Mouse (Mus musculus): ENCODE measurements at regions not wholly inside any gene's neighbourhood (a gene's known extent, or its start where the extent isn't known, plus 50 kb on each side); places are given as distances from the start of the nearest gene placed in this dataset.

DNA sequence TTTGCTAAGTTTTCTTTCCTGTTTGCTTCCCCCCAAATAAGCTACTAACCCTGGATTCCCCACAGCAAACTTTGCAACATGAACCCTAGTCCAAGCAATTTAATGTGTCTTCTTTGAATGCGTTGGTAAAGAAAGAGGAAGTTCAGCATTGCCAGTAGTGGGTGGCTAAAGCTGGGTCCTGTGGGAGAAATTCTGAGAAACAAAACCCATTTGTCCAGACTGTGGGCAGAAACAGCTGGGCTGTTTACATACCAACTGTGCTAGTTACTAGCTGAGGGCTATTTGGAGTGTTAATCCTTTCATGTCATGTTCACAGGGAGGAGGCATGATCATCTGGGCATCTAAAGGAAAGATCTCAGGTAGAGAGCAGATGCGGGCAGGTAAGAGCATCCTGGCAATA is 51.8 kb upstream of the 1190002N15Rik start:
- no peak for ATAC-seq (ENCODE audit: low read depth)
- H3K4me2 ChIP-seq = no peak overlapping the region
- no peak overlapping the region for H3K27ac ChIP-seq (replicated peaks)
- no peaks in the 10 kb centered on the region for H3K36me3 ChIP-seq
- 80% methylated on average over 2 of the region's 2 CpGs for WGBS
- H3K4me1 ChIP-seq (replicated peaks) = no peaks in the 10 kb centered on the region
- H3K9ac ChIP-seq = no peak overlapping the region
- H3K4me3 ChIP-seq = no peak overlapping the region
- H3K9me3 ChIP-seq = no peaks in the 10 kb centered on the region
- H3K27me3 ChIP-seq = no peaks in the 10 kb centered on the region

DNA sequence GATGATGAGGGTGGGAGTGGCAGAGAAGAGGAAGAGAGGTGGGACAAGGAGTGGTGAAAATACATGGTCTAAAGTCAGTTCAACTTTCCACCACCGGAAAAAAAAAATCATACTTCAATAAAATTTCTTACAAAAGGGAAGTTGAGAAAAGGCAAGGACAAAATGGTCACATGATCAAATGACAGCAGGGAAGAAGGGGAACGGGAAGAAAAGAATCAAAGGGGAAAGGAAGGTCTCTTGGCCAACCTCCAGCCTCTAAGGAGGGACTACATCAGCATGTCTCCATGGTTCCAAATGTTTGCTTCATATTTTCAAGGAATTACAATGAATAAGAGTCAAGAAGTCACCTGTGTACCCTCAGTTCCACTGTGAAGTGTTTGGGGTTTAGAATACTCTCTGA is 64.7 kb upstream of the Slc9a9 start:
- WGBS = 80% methylated on average over 2 of the region's 2 CpGs
- Histone ChIP-seq H3K4me1 (replicated peaks) (peaks cover 2% of the 10 kb centered on the region), H3K4me3 (no peak overlapping the region), H3K9ac (no peak overlapping the region), H3K36me3 (no peaks in the 10 kb centered on the region), H3K4me2 (no peak overlapping the region), H3K27me3 (no peaks in the 10 kb centered on the region), H3K9me3 (no peaks in the 10 kb centered on the region), H3K27ac (replicated peaks) (no peak overlapping the region)
- no peak for ATAC-seq (ENCODE audit: low read depth)

DNA sequence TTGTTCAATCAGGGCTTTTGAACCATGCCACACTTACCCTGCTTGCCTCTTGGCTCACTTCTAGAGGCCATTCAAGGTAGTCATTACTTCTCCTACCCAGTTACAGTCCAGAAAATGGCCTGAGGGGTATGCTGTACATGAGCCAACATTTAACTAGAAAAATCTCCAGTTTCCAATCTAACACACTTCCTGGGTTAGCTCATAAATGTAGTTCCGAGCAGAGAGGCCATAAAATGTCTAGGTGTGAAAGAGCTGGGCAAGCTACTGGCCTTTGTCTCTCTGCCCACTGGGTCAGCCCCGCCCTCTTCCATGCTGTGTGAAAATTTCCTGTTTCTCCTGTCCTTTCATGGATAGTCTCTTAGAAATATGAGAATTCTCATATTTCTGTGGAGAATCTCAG is 63.3 kb upstream of the Slc9a9 start:
- H3K4me2 ChIP-seq = no peak overlapping the region

DNA sequence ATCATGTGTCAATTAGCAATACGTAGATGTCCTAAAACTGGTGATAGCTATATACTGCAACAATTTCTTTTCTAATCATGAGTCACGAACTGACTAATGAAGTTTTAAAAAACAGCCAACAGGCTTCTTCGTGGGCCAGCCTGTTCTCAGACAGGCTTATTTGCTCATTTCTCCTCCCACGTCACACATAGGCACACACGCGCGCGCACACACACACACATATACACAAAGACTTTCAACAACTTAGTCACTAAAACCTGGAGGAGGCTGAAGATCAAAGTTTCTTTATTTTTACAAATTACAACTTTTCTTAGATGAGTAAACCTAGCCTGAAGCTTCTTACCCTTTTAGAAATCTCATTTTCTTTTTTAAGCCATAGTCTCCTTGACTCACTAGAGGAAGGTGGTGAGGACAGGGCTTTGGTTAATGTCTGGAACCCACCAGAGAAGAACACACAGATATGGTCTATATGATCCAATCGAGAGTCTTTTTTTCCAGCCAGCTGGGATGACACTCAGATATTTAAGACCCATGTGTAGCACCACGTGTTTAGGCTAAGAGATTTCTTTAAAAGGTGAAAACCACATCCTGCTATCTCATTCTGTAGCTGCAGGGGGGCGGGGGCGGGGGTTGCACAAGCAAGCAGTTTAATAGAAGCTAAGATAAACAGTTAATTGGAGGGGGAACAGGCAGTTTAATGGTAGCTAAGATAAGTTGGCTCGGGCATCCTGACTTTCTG is 62.5 kb upstream of the Slc9a9 start:
- Histone ChIP-seq H3K4me1 (replicated peaks) (peaks cover 13% of the 10 kb centered on the region), H3K4me2 (no peak overlapping the region), H3K27ac (replicated peaks) (no peak overlapping the region), H3K9ac (no peak overlapping the region), H3K36me3 (no peaks in the 10 kb centered on the region), H3K9me3 (no peaks in the 10 kb centered on the region), H3K4me3 (no peak overlapping the region), H3K27me3 (no peaks in the 10 kb centered on the region)
- 86% methylated on average over 13 of the region's 13 CpGs for WGBS
- no peak for ATAC-seq (ENCODE audit: low read depth)

More for the DNA sequence above, 63.3 kb upstream of the Slc9a9 start:
- WGBS = 59% methylated on average over 2 of the region's 2 CpGs
- Histone ChIP-seq H3K9me3 (no peaks in the 10 kb centered on the region), H3K4me1 (replicated peaks) (peaks cover 13% of the 10 kb centered on the region), H3K27me3 (no peaks in the 10 kb centered on the region), H3K9ac (no peak overlapping the region), H3K4me3 (no peak overlapping the region), H3K36me3 (no peaks in the 10 kb centered on the region), H3K27ac (replicated peaks) (no peak overlapping the region)
- no peak for ATAC-seq (ENCODE audit: low read depth)

DNA sequence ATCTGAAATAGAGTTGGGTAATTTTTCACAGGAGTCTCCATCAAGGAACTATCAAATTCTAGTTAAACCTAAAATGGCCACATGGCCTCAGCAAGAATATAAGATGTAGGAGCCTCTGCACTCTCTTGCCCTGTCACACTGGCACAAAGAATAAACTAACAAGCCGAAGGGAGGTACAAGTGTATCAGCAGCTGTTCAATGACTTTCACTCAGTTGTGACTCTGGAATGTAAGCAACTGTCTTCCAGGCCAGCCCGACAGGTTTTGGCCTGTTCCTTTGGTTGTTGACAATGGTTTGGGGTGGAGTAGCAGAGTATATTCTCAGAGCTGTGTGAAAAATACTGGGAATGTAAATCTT is 62.0 kb upstream of the Slc9a9 start:
- no peak overlapping the region for H3K27ac ChIP-seq (replicated peaks)
- 82% methylated on average over 2 of the region's 2 CpGs for WGBS
- ATAC-seq (ENCODE audit: low read depth) = no peak
- no peaks in the 10 kb centered on the region for H3K9me3 ChIP-seq
- peaks cover 13% of the 10 kb centered on the region for H3K4me1 ChIP-seq (replicated peaks)
- no peak overlapping the region for H3K9ac ChIP-seq
- H3K27me3 ChIP-seq = no peaks in the 10 kb centered on the region
- H3K4me3 ChIP-seq = no peak overlapping the region
- H3K4me2 ChIP-seq = no peak overlapping the region
- no peaks in the 10 kb centered on the region for H3K36me3 ChIP-seq

DNA sequence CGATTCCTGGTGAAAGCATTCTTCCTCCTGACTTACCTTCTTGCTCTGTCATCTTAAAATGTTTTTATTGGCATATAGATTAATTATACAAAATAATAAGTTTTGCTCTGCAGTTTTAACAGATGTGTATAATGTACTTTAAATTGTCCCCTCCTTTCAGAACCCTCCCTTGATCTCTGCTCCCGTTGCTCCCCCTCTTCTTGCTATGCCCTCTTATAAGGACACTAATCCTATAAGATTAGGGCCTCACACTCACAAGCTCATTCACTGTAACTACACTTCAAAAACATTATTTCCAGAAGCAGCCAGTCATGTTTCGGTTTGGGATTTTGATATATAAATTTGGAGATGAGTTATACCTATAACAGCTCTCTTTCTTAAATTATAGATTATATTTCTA is 59.6 kb upstream of the Slc9a9 start:
- ATAC-seq (ENCODE audit: low read depth) = no peak
- H3K27ac ChIP-seq (replicated peaks) = no peak overlapping the region
- no peak overlapping the region for H3K9ac ChIP-seq
- no peaks in the 10 kb centered on the region for H3K9me3 ChIP-seq
- H3K4me2 ChIP-seq = no peak overlapping the region
- no peak overlapping the region for H3K4me3 ChIP-seq
- peaks cover 13% of the 10 kb centered on the region for H3K4me1 ChIP-seq (replicated peaks)
- 68% methylated on average over 3 of the region's 3 CpGs for WGBS
- no peaks in the 10 kb centered on the region for H3K27me3 ChIP-seq
- no peaks in the 10 kb centered on the region for H3K36me3 ChIP-seq

DNA sequence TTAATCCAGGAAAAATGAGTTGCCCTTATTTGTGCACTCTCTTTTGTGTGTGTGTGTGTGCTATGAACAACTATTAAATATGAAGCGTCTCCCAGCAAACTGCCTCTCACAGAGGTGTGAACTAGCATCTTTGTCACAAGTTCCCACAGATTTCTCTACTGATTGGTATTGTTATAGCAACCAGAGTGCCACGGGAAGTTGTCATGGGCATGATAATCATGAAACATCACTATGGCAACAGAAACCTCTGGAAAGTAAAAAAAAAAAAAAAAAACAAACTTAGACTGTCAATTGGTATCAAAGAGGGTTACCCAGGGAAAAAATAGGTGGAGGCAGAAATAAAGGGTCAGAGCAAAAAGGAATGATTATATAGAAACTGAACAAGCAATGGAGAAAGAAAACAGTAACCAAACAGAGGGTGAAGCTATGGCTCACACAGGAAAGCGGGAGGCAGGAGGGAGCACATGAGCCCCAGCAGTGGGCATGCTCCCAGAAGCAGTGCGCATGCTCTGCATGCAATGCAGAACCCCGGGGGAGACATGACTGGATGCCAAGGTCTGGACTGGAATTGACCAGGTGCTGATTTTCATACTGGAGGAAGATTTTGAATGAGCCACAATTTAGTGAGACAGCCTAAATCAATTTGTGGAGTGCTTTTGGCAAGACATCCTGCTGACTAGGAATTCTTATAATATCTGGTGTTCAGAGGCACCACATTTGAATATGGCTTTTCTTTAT is 58.9 kb upstream of the Slc9a9 start:
- 0 out of 2 replicates have a peak overlapping the region, but pooled peaks have one; percentile 14 for H3K4me2 ChIP-seq
- H3K9me3 ChIP-seq = no peaks in the 10 kb centered on the region
- WGBS = 27% methylated on average over 5 of the region's 5 CpGs
- H3K36me3 ChIP-seq = no peaks in the 10 kb centered on the region
- ATAC-seq (ENCODE audit: low read depth) = peak; percentile 80
- 0 out of 2 replicates have a peak overlapping the region, but pooled peaks have one; percentile 59 for H3K27ac ChIP-seq (replicated peaks)
- peaks cover 13% of the 10 kb centered on the region for H3K4me1 ChIP-seq (replicated peaks)
- H3K27me3 ChIP-seq = no peaks in the 10 kb centered on the region
- H3K9ac ChIP-seq = no peak overlapping the region
- H3K4me3 ChIP-seq = no peak overlapping the region

DNA sequence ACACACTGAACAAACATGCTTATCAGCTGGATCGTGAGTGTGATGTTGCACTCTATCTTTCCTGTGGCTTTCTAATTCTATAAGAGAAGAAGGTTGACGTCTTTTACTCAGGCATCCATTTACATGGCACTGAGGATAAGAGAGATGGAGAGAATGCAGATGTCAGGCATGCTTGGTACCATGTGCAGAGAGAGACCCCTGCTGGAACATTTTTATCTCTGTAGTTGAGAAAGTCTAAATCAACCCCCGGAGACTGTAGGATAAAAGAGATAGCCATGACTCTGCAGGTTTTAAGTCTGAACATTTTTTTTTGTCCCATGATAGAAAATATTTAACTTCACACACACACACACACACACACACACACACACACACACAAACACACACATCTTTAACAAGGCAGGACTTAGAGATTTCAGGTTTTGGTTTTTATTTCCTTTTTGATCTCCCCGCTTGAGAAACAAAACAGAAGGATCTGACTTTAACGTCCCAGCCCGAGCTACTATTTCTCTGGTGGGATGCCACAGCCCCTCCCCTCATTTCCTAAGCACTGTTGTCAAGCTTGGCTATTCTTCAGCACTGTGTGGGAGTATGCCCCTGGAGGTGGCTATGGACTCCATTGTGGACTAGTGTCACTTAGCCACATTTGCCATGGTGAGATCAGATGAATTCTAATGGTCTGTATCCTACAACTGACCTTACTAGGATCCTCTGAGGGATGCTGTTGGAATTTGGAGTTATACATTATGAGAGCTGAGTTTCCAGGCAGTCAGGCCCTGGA is 55.6 kb upstream of the Slc9a9 start:
- peak; percentile 68; the same call in 1 of the 2 replicates for ATAC-seq (ENCODE audit: low read depth)
- Histone ChIP-seq H3K27ac (replicated peaks) (no peak overlapping the region), H3K36me3 (no peaks in the 10 kb centered on the region), H3K4me2 (no peak overlapping the region), H3K9me3 (no peaks in the 10 kb centered on the region), H3K4me3 (no peak overlapping the region), H3K9ac (no peak overlapping the region), H3K27me3 (no peaks in the 10 kb centered on the region), H3K4me1 (replicated peaks) (peaks cover 13% of the 10 kb centered on the region)
- 45% methylated on average over 6 of the region's 6 CpGs for WGBS

DNA sequence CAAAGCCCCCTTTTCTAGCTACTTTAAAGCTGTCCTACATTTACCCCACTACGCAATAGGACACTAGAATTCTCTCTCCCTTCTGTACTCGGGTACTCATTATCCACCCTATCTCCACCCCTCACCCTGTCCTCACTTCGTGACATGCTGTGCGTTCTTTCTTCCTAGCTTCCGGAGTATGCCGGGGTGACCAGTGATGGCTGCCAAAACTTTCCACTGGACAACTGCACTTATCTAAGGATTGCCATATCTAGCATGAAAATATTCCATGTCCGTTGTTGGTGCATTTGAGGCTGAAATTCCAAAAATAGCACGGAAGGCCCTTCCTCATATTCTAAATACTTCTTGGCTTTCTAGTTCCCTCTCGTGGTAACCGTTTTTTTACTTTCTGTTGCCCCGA is 54.5 kb upstream of the Slc9a9 start:
- Histone ChIP-seq H3K4me3 (no peak overlapping the region), H3K4me1 (replicated peaks) (peaks cover 9% of the 10 kb centered on the region), H3K36me3 (no peaks in the 10 kb centered on the region), H3K27me3 (no peaks in the 10 kb centered on the region), H3K9me3 (no peaks in the 10 kb centered on the region), H3K9ac (no peak overlapping the region), H3K4me2 (no peak overlapping the region), H3K27ac (replicated peaks) (no peak overlapping the region)
- ATAC-seq (ENCODE audit: low read depth) = no peak
- 89% methylated on average over 11 of the region's 11 CpGs for WGBS

DNA sequence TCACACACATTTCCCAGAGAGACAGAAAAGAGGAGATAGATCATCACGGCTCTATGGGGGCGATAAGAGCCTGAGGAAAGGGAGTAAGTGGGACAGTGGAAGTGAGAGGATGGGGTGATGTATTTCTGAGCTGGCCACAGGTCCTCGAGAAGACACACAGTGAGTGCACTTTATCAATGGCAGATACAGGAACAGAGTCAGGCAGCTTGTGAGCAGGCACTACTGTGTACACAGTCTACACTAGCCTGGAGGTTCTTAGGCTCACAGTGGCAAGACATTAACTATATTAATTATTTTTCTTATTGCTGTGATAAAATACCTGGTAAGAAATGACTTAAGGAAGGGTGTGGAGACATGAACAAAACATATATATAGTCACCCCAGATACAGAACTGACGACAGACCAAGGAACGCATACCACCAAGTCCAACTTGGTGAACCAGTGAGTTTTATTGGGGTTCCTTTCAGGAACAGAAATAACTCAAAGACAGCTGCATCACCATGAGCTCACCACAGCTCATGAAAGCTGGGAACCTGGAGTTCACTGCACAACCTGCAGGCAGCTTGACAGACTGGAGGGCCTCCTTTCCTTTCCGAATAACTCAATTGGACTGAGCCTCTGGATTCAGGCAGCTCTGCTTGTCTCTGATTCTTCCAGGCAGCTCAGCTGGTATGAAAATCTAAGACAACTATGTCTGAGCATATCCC is 51.5 kb upstream of the Slc9a9 start:
- no peak overlapping the region for H3K9ac ChIP-seq
- H3K4me2 ChIP-seq = no peak overlapping the region
- ATAC-seq (ENCODE audit: low read depth) = no peak
- H3K27ac ChIP-seq (replicated peaks) = no peak overlapping the region
- no peaks in the 10 kb centered on the region for H3K9me3 ChIP-seq
- H3K36me3 ChIP-seq = no peaks in the 10 kb centered on the region
- H3K4me1 ChIP-seq (replicated peaks) = no peaks in the 10 kb centered on the region
- WGBS = 85% methylated on average over 6 of the region's 6 CpGs
- no peaks in the 10 kb centered on the region for H3K27me3 ChIP-seq
- no peak overlapping the region for H3K4me3 ChIP-seq
